Mouse (Mus musculus): ENCODE data around the gene Dnah2. TPM values are rescaled to one million over a fixed set of nuclear protein-coding genes. Genes with fewer than 3 reads are reported as not detected.
"Not testable (repeated sequence)": the region's sequence is repeated elsewhere in the genome, so short reads cannot be mapped to it uniquely, and the experiment has no call there.

Dnah2 gene
- total RNA-seq, 2 experiments from 2014 or later = 3.9 to 4.3 TPM

GRCm38 (mm10) chr11:69395235-69395633 is 153.7 kb downstream of the Dnah2 start, which contains the start of the genes Naa38 and Cyb5d1:
TSS of gene Naa38 (plus strand) at chr11:69395487.
TSS of gene Cyb5d1 (minus strand) at chr11:69395631.
- DNase-seq (ENCODE audit: low spot score in 2 of 2) = peak; percentile 91 to 97

- DNase-seq (ENCODE audit: low spot score in 2 of 2) = not testable (repeated sequence)
Measured at GRCm38 (mm10) chr11:69394591-69395167, 154.2 kb downstream of the Dnah2 start.

GRCm38 (mm10) chr11:69390400-69391034 is 158.4 kb downstream of the Dnah2 start:
- DNase-seq (ENCODE audit: low spot score in 2 of 2) = peak in 1 of 2 experiments; percentile 90

GRCm38 (mm10) chr11:69389531-69390399 is 159.1 kb downstream of the Dnah2 start:
- DNase-seq (ENCODE audit: low spot score in 2 of 2) = peak in 1 of 2 experiments; percentile 65

GRCm38 (mm10) chr11:69388680-69389079 is 160.2 kb downstream of the Dnah2 start:
- no peak for DNase-seq (ENCODE audit: low spot score in 2 of 2)

- no peak for DNase-seq (ENCODE audit: low spot score in 2 of 2)
Measured at GRCm38 (mm10) chr11:69386758-69387157, 162.2 kb downstream of the Dnah2 start.

GRCm38 (mm10) chr11:69384979-69385378 is 163.9 kb downstream of the Dnah2 start:
- DNase-seq (ENCODE audit: low spot score in 2 of 2) = no peak

GRCm38 (mm10) chr11:69382478-69383105 is 166.3 kb downstream of the Dnah2 start:
- DNase-seq (ENCODE audit: low spot score in 2 of 2) = no peak

GRCm38 (mm10) chr11:69381356-69381755 is 167.6 kb downstream of the Dnah2 start:
- no peak for DNase-seq (ENCODE audit: low spot score in 2 of 2)

GRCm38 (mm10) chr11:69379600-69379999 is 169.3 kb downstream of the Dnah2 start:
- no peak for DNase-seq (ENCODE audit: low spot score in 2 of 2)

GRCm38 (mm10) chr11:69377766-69378165 is 171.1 kb downstream of the Dnah2 start:
- no peak for DNase-seq (ENCODE audit: low spot score in 2 of 2)

GRCm38 (mm10) chr11:69375646-69376045 is 173.3 kb downstream of the Dnah2 start:
- no peak for DNase-seq (ENCODE audit: low spot score in 2 of 2)

- no peak for DNase-seq (ENCODE audit: low spot score in 2 of 2)
Measured at GRCm38 (mm10) chr11:69373223-69373965, 175.5 kb downstream of the Dnah2 start.

GRCm38 (mm10) chr11:69372780-69373170 is 176.1 kb downstream of the Dnah2 start:
- DNase-seq (ENCODE audit: low spot score in 2 of 2) = no peak

GRCm38 (mm10) chr11:69372056-69372779 is 176.7 kb downstream of the Dnah2 start:
- DNase-seq (ENCODE audit: low spot score in 2 of 2) = peak; percentile 86 to 95

GRCm38 (mm10) chr11:69371601-69372000 is 177.3 kb downstream of the Dnah2 start:
- no peak for DNase-seq (ENCODE audit: low spot score in 2 of 2)

- DNase-seq (ENCODE audit: low spot score in 2 of 2) = no peak
Measured at GRCm38 (mm10) chr11:69370817-69371215, 178.1 kb downstream of the Dnah2 start.
